Mouse (Mus musculus): ENCODE measurements around the gene Slc41a2.

GRCm38 (mm10) chr10:83248036-83248435, 89.6 kb downstream of the Slc41a2 start:
- no peak for TF ChIP-seq POLR2A (IDR thresholded peaks at IDR 0.05; ENCODE audit: control insufficient read depth, low read depth, low read length)
- no peak for TF ChIP-seq CTCF (IDR thresholded peaks at IDR 0.05; ENCODE audit: control insufficient read depth, insufficient read depth, insufficient replicate concordance, low read depth, low read length)
